Mouse (Mus musculus) MEL (cell line): Measurements from ENCODE around the gene Gnb1l. TPM values are rescaled to one million over a fixed set of nuclear protein-coding genes. Genes with fewer than 3 reads are reported as not detected.

Experiments used
- DNase-seq: peaks from one replicate; pipeline ENCODE4 v3.0.0; 2011; ENCODE audit warnings: low read depth, low spot score
- H3K27ac ChIP-seq: 2 replicates; pipeline ENCODE4 v1.5.1; 2012; ENCODE audit warnings: low read depth, mild to moderate bottlenecking, control low read depth, low read length, moderate library complexity; ENCODE audit not compliant: control insufficient read depth
- H3K27me3 ChIP-seq, 2 experiments: fragments of 150-350 bp in 1 of 2; sonication (generic) in 1 of 2; 2 replicates each; pipeline ENCODE4 v1.6.1; 2012; ENCODE audit warnings: low read length in 2 of 2, mild to moderate bottlenecking in 2 of 2, improper control_type of control experiment in 1 of 2, moderate library complexity in 1 of 2; ENCODE audit not compliant: insufficient read depth in 2 of 2, control insufficient read depth in 1 of 2
- H3K36me3 ChIP-seq, 2 experiments: 2 replicates each; pipeline ENCODE4 v1.6.1; 2012 to 2014; ENCODE audit warnings: low read length in 2 of 2, improper control_type of control experiment in 1 of 2, inconsistent platforms in 1 of 2, mild to moderate bottlenecking in 1 of 2; ENCODE audit not compliant: insufficient read depth in 2 of 2, control insufficient read depth in 1 of 2
- H3K4me1 ChIP-seq, 2 experiments: fragments of 150-350 bp in 1 of 2; sonication (generic) in 1 of 2; 2 replicates each; pipeline ENCODE4 v1.6.1; 2012; ENCODE audit warnings: low read length in 2 of 2, improper control_type of control experiment in 1 of 2, mild to moderate bottlenecking in 1 of 2; ENCODE audit not compliant: insufficient read depth in 2 of 2, control insufficient read depth in 1 of 2
- H3K4me3 ChIP-seq, 2 experiments: fragments of 150-350 bp in 1 of 2; sonication (generic) in 1 of 2; 2 replicates each; pipeline ENCODE4 v1.5.1; 2012; ENCODE audit warnings: low read depth in 2 of 2, low read length in 2 of 2, mild to moderate bottlenecking in 2 of 2, moderate library complexity in 2 of 2, control low read depth in 1 of 2, improper control_type of control experiment in 1 of 2; ENCODE audit not compliant: control insufficient read depth in 1 of 2, insufficient read depth in 1 of 2
- H3K79me2 ChIP-seq: 2 replicates; pipeline ENCODE4 v1.6.1; 2012; ENCODE audit warnings: mild to moderate bottlenecking, low read length, moderate library complexity; ENCODE audit not compliant: control insufficient read depth, poor library complexity, insufficient read depth
- H3K9ac ChIP-seq: 2 replicates; pipeline ENCODE4 v1.6.1; 2012; ENCODE audit warnings: low read depth, mild to moderate bottlenecking, control low read depth, low read length, moderate library complexity; ENCODE audit not compliant: control insufficient read depth, poor library complexity, severe bottlenecking
- H3K9me3 ChIP-seq: fragments of 150-350 bp; sonication (generic); replicated peaks from 2 replicates; pipeline ENCODE4 v1.6.1; 2012; ENCODE audit warnings: mild to moderate bottlenecking, low read length, improper control_type of control experiment, moderate library complexity; ENCODE audit not compliant: insufficient read depth
- CHD1 ChIP-seq: IDR thresholded peaks from 2 replicates; pipeline ENCODE4 v1.6.1; 2012; ENCODE audit warnings: low read depth, mild to moderate bottlenecking, inconsistent platforms, low read length, improper control_type of control experiment
- CTCF ChIP-seq, 3 experiments: IDR thresholded peaks in 2 of 3; conservative IDR thresholded peaks in 1 of 3; 2 replicates each; pipeline ENCODE4 v1.5.1; 2011 to 2012; ENCODE audit warnings: low read length in 3 of 3, low read depth in 2 of 3, mild to moderate bottlenecking in 2 of 3, improper control_type of control experiment in 1 of 3, inconsistent platforms in 1 of 3, mixed read lengths in 1 of 3, moderate library complexity in 1 of 3; ENCODE audit not compliant: control insufficient read depth in 1 of 3, insufficient read depth in 1 of 3, poor library complexity in 1 of 3, severe bottlenecking in 1 of 3
- E2F4 ChIP-seq: IDR thresholded peaks from 2 replicates; pipeline ENCODE4 v1.6.1; 2011; ENCODE audit warnings: low read depth, low read length, improper control_type of control experiment, borderline replicate concordance
- ELF1 ChIP-seq: IDR thresholded peaks from 2 replicates; pipeline ENCODE4 v1.6.1; 2014; ENCODE audit warnings: low read depth, mild to moderate bottlenecking, inconsistent platforms, low read length, improper control_type of control experiment, moderate library complexity
- GABPA ChIP-seq: IDR thresholded peaks from 2 replicates; pipeline ENCODE4 v1.6.1; 2012; ENCODE audit warnings: low read depth, mild to moderate bottlenecking, inconsistent platforms, low read length, improper control_type of control experiment, moderate library complexity
- JUND ChIP-seq: IDR thresholded peaks from 2 replicates; pipeline ENCODE4 v1.6.1; 2011; ENCODE audit warnings: low read depth, mild to moderate bottlenecking, improper control_type of control experiment, low read length
- KAT2A ChIP-seq: conservative IDR thresholded peaks from 2 replicates; pipeline ENCODE4 v1.6.1; 2012; ENCODE audit warnings: low read depth, low read length, improper control_type of control experiment, inconsistent platforms
- MAFK ChIP-seq: IDR thresholded peaks from 2 replicates; pipeline ENCODE4 v1.6.1; 2011; ENCODE audit warnings: low read depth, mild to moderate bottlenecking, low read length, improper control_type of control experiment, borderline replicate concordance
- MAX ChIP-seq: IDR thresholded peaks from 2 replicates; pipeline ENCODE4 v1.6.1; 2011; ENCODE audit warnings: low read length, improper control_type of control experiment
- MYB ChIP-seq: IDR thresholded peaks from 2 replicates; pipeline ENCODE4 v1.6.1; 2011; ENCODE audit warnings: mild to moderate bottlenecking, low read depth, low read length, improper control_type of control experiment
- NELFE ChIP-seq: IDR thresholded peaks from 2 replicates; pipeline ENCODE4 v1.6.1; 2011; ENCODE audit warnings: low read depth, low read length, improper control_type of control experiment
- POLR2A ChIP-seq, 2 experiments: IDR thresholded peaks; 2 replicates each; pipeline ENCODE4 v1.6.1; 2011 to 2012; ENCODE audit warnings: low read length in 2 of 2, mild to moderate bottlenecking in 2 of 2, control low read depth in 1 of 2, improper control_type of control experiment in 1 of 2, low read depth in 1 of 2, moderate library complexity in 1 of 2; ENCODE audit not compliant: control insufficient read depth in 1 of 2, insufficient read depth in 1 of 2, poor library complexity in 1 of 2
- POLR2AphosphoS2 ChIP-seq: IDR thresholded peaks from 2 replicates; pipeline ENCODE4 v1.6.1; 2011; ENCODE audit warnings: low read length, improper control_type of control experiment
- POLR2AphosphoS5 ChIP-seq: IDR thresholded peaks from 2 replicates; pipeline ENCODE4 v1.6.1; 2012; ENCODE audit warnings: low read depth, borderline replicate concordance, mild to moderate bottlenecking, inconsistent platforms, low read length, moderate library complexity, mixed read lengths
- SMC3 ChIP-seq: IDR thresholded peaks from 2 replicates; pipeline ENCODE4 v1.6.1; 2011; ENCODE audit warnings: low read depth, low read length, improper control_type of control experiment
- TCF12 ChIP-seq: IDR thresholded peaks from 2 replicates; pipeline ENCODE4 v1.6.1; 2014; ENCODE audit warnings: low read depth, mild to moderate bottlenecking, inconsistent platforms, low read length, improper control_type of control experiment, moderate library complexity
- UBTF ChIP-seq: IDR thresholded peaks from 2 replicates; pipeline ENCODE4 v1.6.1; 2012; ENCODE audit warnings: low read depth, mild to moderate bottlenecking, inconsistent platforms, low read length, improper control_type of control experiment, moderate library complexity, borderline replicate concordance; ENCODE audit not compliant: insufficient read depth
- ZKSCAN1 ChIP-seq: IDR thresholded peaks from 2 replicates; pipeline ENCODE4 v1.6.1; 2012; ENCODE audit warnings: low read depth, mild to moderate bottlenecking, inconsistent platforms, low read length, improper control_type of control experiment, moderate library complexity
- polyA plus RNA-seq, 2 experiments: library from polyadenylated mRNA; stranded (reverse) in 1 of 2; unstranded in 1 of 2; fragments of >175 nt in 1 of 2; fragments of >200 nt in 1 of 2; gene quantifications; 2 replicates each; pipeline versions ENCODE4 v1.2.1 to v1.2.4; 2012; ENCODE audit warnings: low replicate concordance in 2 of 2, low read depth in 1 of 2; ENCODE audit not compliant: insufficient read length in 2 of 2, insufficient read depth in 1 of 2, missing spikeins in 1 of 2
- total RNA-seq: library from RNA; depleted of rRNA; stranded (reverse); fragments of 300-350 nt; gene quantifications from 2 replicates; pipeline ENCODE4 v1.2.3, GENCODE M21; 2012

Gnb1l gene
- total and polyA plus RNA-seq, 3 experiments: 37.9 to 47.8 TPM; not detected in 1

- no peak overlapping the region for H3K9ac ChIP-seq
- H3K9me3 ChIP-seq: no peaks in the 10 kb centered on the region
- H3K27me3 ChIP-seq: no peaks in the 10 kb centered on the region
- no peak overlapping the region for H3K4me3 ChIP-seq
- no peaks in the 10 kb centered on the region for H3K36me3 ChIP-seq
- peaks cover under 1 to 6% of the 10 kb centered on the region in 2 experiments for H3K4me1 ChIP-seq
- H3K27ac ChIP-seq: no peak overlapping the region
- TF ChIP-seq SMC3 (no peak), GABPA (no peak), MAFK (no peak), POLR2A (IDR thresholded peaks at IDR 0.05; ENCODE audit: control insufficient read depth in 1 of 2, insufficient read depth in 1 of 2, low read depth in 1 of 2, low read length in 2 of 2, poor library complexity in 1 of 2) (no peak), E2F4 (no peak), NELFE (no peak), ZKSCAN1 (no peak), UBTF (no peak), JUND (no peak), TCF12 (no peak), POLR2AphosphoS5 (no peak), KAT2A (no peak), CHD1 (no peak)
- DNase-seq: no peak
- H3K79me2 ChIP-seq: no peaks in the 10 kb centered on the region
Measured at GRCm38 (mm10) chr16:18582426-18583148, 84.1 kb downstream of the Gnb1l start.

- H3K9ac ChIP-seq: no peak overlapping the region
- no peak for DNase-seq
- no peak for TF ChIP-seq POLR2A (IDR thresholded peaks at IDR 0.05; ENCODE audit: control insufficient read depth in 1 of 2, insufficient read depth in 1 of 2, low read depth in 1 of 2, low read length in 2 of 2, poor library complexity in 1 of 2)
- no peak for TF ChIP-seq TCF12
- TF ChIP-seq POLR2AphosphoS5: no peak
- no peak for TF ChIP-seq E2F4
- TF ChIP-seq CHD1: no peak
- no peak for TF ChIP-seq MAX
- no peak for TF ChIP-seq UBTF
- no peak for TF ChIP-seq ELF1
- TF ChIP-seq POLR2AphosphoS2: no peak
- no peak for TF ChIP-seq MYB
- no peak for TF ChIP-seq CTCF (IDR thresholded peaks at IDR 0.05 in 2 of 3, conservative IDR thresholded peaks at IDR 0.05 in 1 of 3; ENCODE audit: control insufficient read depth in 1 of 3, insufficient read depth in 1 of 3, low read depth in 2 of 3, low read length in 3 of 3, poor library complexity in 1 of 3, severe bottlenecking in 1 of 3)
- TF ChIP-seq, all 39 proteins: peak for 0
- Histone ChIP-seq H3K79me2 (no peaks in the 10 kb centered on the region), H3K4me3 (no peak overlapping the region), H3K27ac (no peak overlapping the region), H3K9me3 (no peaks in the 10 kb centered on the region), H3K27me3 (no peaks in the 10 kb centered on the region), H3K36me3 (no peaks in the 10 kb centered on the region), H3K4me1 (0 out of 4 replicates have a peak, but pooled peaks cover 0 to under 1% of the 10 kb centered on the region in 2 experiments)
Measured at GRCm38 (mm10) chr16:18583169-18583568, 84.7 kb downstream of the Gnb1l start.
